Comparison of ENCODE assay signal across 24 mouse cellular contexts in the genomic region with DNA sequence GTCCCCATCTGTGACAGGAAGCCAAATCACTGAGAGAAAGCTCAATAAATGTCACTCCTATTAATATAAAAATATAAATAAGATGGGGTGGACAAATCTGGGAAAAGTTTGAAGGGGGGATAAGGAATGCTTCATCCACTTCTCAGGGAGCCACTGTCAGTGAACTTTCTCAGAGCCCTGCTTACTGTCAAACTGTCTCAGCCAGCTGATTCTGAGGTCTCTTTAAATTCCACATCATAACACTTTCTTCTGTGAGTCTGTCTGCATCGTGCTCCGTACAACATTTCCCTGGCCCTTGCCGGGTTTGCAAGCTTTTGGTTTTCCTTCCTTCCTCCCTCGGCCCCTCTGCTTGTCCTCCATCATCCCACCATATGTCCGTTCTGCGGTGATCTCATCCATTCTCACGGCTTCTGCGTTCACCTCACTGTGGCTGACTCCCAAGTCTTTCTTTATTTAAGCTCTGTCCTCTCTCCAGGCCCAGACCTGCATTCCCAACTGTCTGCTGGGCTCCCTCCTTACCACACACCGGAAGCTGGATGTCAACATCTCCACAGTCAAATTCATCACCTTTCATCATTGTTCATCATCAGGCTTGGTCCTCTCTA. TPM values are rescaled to one million over a fixed set of nuclear protein-coding genes. Genes with fewer than 3 reads are reported as not detected.
DNase-seq lines count a peak whose midpoint lies in the region; ATAC-seq and TF ChIP-seq lines count a peak whose summit lies in the region.
"Had no signal": no experiment of that assay in that cellular context is flagged by ENCODE, and none has a peak within 500 bp of the region (broad histone marks: within the 10 kb centered on the region; RNA-seq: fewer than 3 reads in every experiment).

No protein-coding gene starts in this region.

- peak; percentile 33 for DNase-seq in embryonic facial prominence, embryonic 14.5 days (ENCODE audit: low spot score)
- no peak for DNase-seq in embryonic facial prominence, embryonic 10.5 days (ENCODE audit: low spot score)
- DNase-seq in intestine, embryonic 14.5 days (ENCODE audit: low spot score): peak; percentile 62
- no peak for DNase-seq in ovary, postnatal 14 days (ENCODE audit: low spot score)
- no peak for DNase-seq in T-cell, adult 2 months (ENCODE audit: low spot score)
- DNase-seq: adrenal gland, postnatal 10 days; adrenal gland, postnatal 36 days; cerebellum, adult 18-20 months; cerebellum, adult 9-10 months; cerebellum, postnatal 14 days; gastrocnemius, postnatal 10 days; gastrocnemius, postnatal 36 days; heart, adult 2 months had no signal

- H3K9me3 ChIP-seq in embryonic facial prominence, embryonic 14.5 days (ENCODE audit: control insufficient read depth, low read length): peaks cover 14% of the 10 kb centered on the region; the same call in 1 of the 2 replicates
- peaks cover 11% of the 10 kb centered on the region; the same call in 1 of the 2 replicates for H3K9me3 ChIP-seq in embryonic facial prominence, embryonic 10.5 days
- 0 out of 2 replicates have a peak, but pooled peaks cover 7% of the 10 kb centered on the region for H3K9me3 ChIP-seq in intestine, embryonic 14.5 days (ENCODE audit: control insufficient read depth, low read length)
- no peaks in the 10 kb centered on the region for H3K9me3 ChIP-seq in intestine, postnatal 0 days (ENCODE audit: control insufficient read depth)
- no peaks in the 10 kb centered on the region for H3K9me3 ChIP-seq in stomach, embryonic 15.5 days
- H3K9me3 ChIP-seq: forebrain, embryonic 13.5 days had no signal

- H3K4me2 ChIP-seq in embryonic facial prominence, embryonic 14.5 days (ENCODE audit: low read depth, low read length): no peak overlapping the region
- no peak overlapping the region; the same call in 1 of the 2 replicates for H3K4me2 ChIP-seq in intestine, embryonic 14.5 days (ENCODE audit: low read length)
- H3K4me2 ChIP-seq in intestine, postnatal 0 days (replicated peaks; ENCODE audit: low read depth): no peak overlapping the region
- H3K4me2 ChIP-seq in stomach, embryonic 15.5 days: no peak overlapping the region
- H3K4me2 ChIP-seq: embryonic facial prominence, embryonic 12.5 days; forebrain, embryonic 13.5 days; hindbrain, embryonic 12.5 days; hindbrain, embryonic 15.5 days had no signal

- peaks cover 7% of the 10 kb centered on the region; the same call in 1 of the 2 replicates for H3K4me1 ChIP-seq in embryonic facial prominence, embryonic 14.5 days (ENCODE audit: control insufficient read depth, insufficient read depth, low read length)
- H3K4me1 ChIP-seq in embryonic facial prominence, embryonic 10.5 days: peaks cover 4% of the 10 kb centered on the region
- H3K4me1 ChIP-seq in intestine, embryonic 14.5 days (replicated peaks; ENCODE audit: control insufficient read depth, insufficient read depth, low read length): peaks cover 18% of the 10 kb centered on the region
- no peaks in the 10 kb centered on the region for H3K4me1 ChIP-seq in intestine, postnatal 0 days (replicated peaks; ENCODE audit: control insufficient read depth, insufficient read depth, low read length)
- H3K4me1 ChIP-seq in embryonic fibroblast, embryonic 13.5 days (ENCODE audit: control insufficient read depth, insufficient read depth, low read length): peaks cover 6% of the 10 kb centered on the region
- H3K4me1 ChIP-seq in stomach, embryonic 15.5 days: 0 out of 2 replicates have a peak, but pooled peaks cover 7% of the 10 kb centered on the region
- H3K4me1 ChIP-seq: forebrain, embryonic 10.5 days; forebrain, embryonic 13.5 days; hindbrain, embryonic 12.5 days; hindbrain, embryonic 15.5 days had no signal

- no peaks in the 10 kb centered on the region for H3K27me3 ChIP-seq in embryonic facial prominence, embryonic 14.5 days (replicated peaks; ENCODE audit: control insufficient read depth, insufficient read depth, low read length)
- H3K27me3 ChIP-seq in embryonic facial prominence, embryonic 10.5 days (replicated peaks; ENCODE audit: low read depth, poor library complexity, severe bottlenecking): no peaks in the 10 kb centered on the region
- no peaks in the 10 kb centered on the region for H3K27me3 ChIP-seq in intestine, embryonic 14.5 days (replicated peaks; ENCODE audit: control insufficient read depth, insufficient read depth, low read length)
- H3K27me3 ChIP-seq in intestine, postnatal 0 days (replicated peaks; ENCODE audit: control insufficient read depth, insufficient read depth, low read length): no peaks in the 10 kb centered on the region
- H3K27me3 ChIP-seq in stomach, embryonic 15.5 days (replicated peaks): no peaks in the 10 kb centered on the region
- H3K27me3 ChIP-seq: embryonic facial prominence, embryonic 12.5 days; forebrain, embryonic 13.5 days; hindbrain, embryonic 12.5 days; hindbrain, embryonic 15.5 days had no signal

- WGBS in embryonic facial prominence, embryonic 14.5 days: 65% methylated on average over 9 of the region's 9 CpGs
- WGBS in embryonic facial prominence, embryonic 10.5 days: 87% methylated on average over 9 of the region's 9 CpGs
- 26% methylated on average over 9 of the region's 9 CpGs for WGBS in intestine, embryonic 14.5 days
- 60% methylated on average over 9 of the region's 9 CpGs for WGBS in intestine, postnatal 0 days
- 32% methylated on average over 9 of the region's 9 CpGs for WGBS in stomach, embryonic 15.5 days

- no peak for TF ChIP-seq CTCF in intestine, postnatal 0 days (IDR thresholded peaks at IDR 0.05; ENCODE audit: low read depth)
- TF ChIP-seq CTCF in embryonic fibroblast, embryonic 13.5 days (IDR thresholded peaks at IDR 0.05; ENCODE audit: borderline replicate concordance, insufficient read depth, low read length): no peak

- no peak for ATAC-seq in embryonic facial prominence, embryonic 14.5 days (ENCODE audit: low read depth)
- ATAC-seq in intestine, embryonic 14.5 days (replicated peaks; ENCODE audit: low FRiP score, low TSS enrichment, low read depth): peak; percentile 78; the same call in 1 of the 2 replicates
- ATAC-seq in intestine, postnatal 0 days: no peak
- ATAC-seq in stomach, embryonic 15.5 days (ENCODE audit: insufficient read depth, low FRiP score, low read depth): peak; percentile 39
- ATAC-seq: forebrain, embryonic 13.5 days; forebrain, embryonic 16.5 days had no signal

- no peak for TF ChIP-seq POLR2A in embryonic fibroblast, embryonic 13.5 days (IDR thresholded peaks at IDR 0.05; ENCODE audit: low read depth, low read length)

- H3K27ac ChIP-seq in embryonic facial prominence, embryonic 14.5 days (replicated peaks; ENCODE audit: low read depth, low read length): no peak overlapping the region
- no peak overlapping the region for H3K27ac ChIP-seq in embryonic facial prominence, embryonic 10.5 days (replicated peaks)
- H3K27ac ChIP-seq in intestine, embryonic 14.5 days (ENCODE audit: low read depth): peak overlapping the region; percentile 87
- no peak overlapping the region for H3K27ac ChIP-seq in intestine, postnatal 0 days (ENCODE audit: low read depth, low read length)
- 0 out of 2 replicates have a peak overlapping the region, but pooled peaks have one; percentile 20 for H3K27ac ChIP-seq in embryonic fibroblast, embryonic 13.5 days (ENCODE audit: insufficient read depth, low read length)
- peak overlapping the region; percentile 73 for H3K27ac ChIP-seq in stomach, embryonic 15.5 days
- H3K27ac ChIP-seq: embryonic facial prominence, embryonic 12.5 days; forebrain, embryonic 10.5 days; forebrain, embryonic 13.5 days; heart, adult 2 months; hindbrain, embryonic 12.5 days; hindbrain, embryonic 15.5 days had no signal

- H3K4me3 ChIP-seq in embryonic facial prominence, embryonic 14.5 days (ENCODE audit: low read depth, low read length): no peak overlapping the region
- H3K4me3 ChIP-seq in embryonic facial prominence, embryonic 10.5 days: no peak overlapping the region
- H3K4me3 ChIP-seq in intestine, embryonic 14.5 days (ENCODE audit: low read depth, low read length): no peak overlapping the region
- H3K4me3 ChIP-seq in intestine, postnatal 0 days (ENCODE audit: low read depth, low read length): no peak overlapping the region
- no peak overlapping the region for H3K4me3 ChIP-seq in embryonic fibroblast, embryonic 13.5 days (ENCODE audit: insufficient read depth, low read length)
- no peak overlapping the region for H3K4me3 ChIP-seq in stomach, embryonic 15.5 days (replicated peaks)
- H3K4me3 ChIP-seq: embryonic facial prominence, embryonic 12.5 days; forebrain, embryonic 10.5 days; forebrain, embryonic 13.5 days; heart, adult 2 months; hindbrain, embryonic 12.5 days; hindbrain, embryonic 15.5 days had no signal

- H3K36me3 ChIP-seq in embryonic facial prominence, embryonic 14.5 days (ENCODE audit: control insufficient read depth, insufficient read depth, low read length): no peaks in the 10 kb centered on the region
- no peaks in the 10 kb centered on the region for H3K36me3 ChIP-seq in embryonic facial prominence, embryonic 10.5 days (replicated peaks)
- H3K36me3 ChIP-seq in intestine, embryonic 14.5 days (ENCODE audit: control insufficient read depth, insufficient read depth, low read length): no peaks in the 10 kb centered on the region
- no peaks in the 10 kb centered on the region for H3K36me3 ChIP-seq in intestine, postnatal 0 days (ENCODE audit: control insufficient read depth, insufficient read depth)
- no peaks in the 10 kb centered on the region for H3K36me3 ChIP-seq in stomach, embryonic 15.5 days
- H3K36me3 ChIP-seq: embryonic facial prominence, embryonic 12.5 days; forebrain, embryonic 10.5 days; hindbrain, embryonic 12.5 days; hindbrain, embryonic 15.5 days had no signal

- no peak overlapping the region for H3K9ac ChIP-seq in embryonic facial prominence, embryonic 14.5 days (ENCODE audit: low read depth, low read length)
- H3K9ac ChIP-seq in intestine, embryonic 14.5 days (ENCODE audit: low read length): no peak overlapping the region
- H3K9ac ChIP-seq in intestine, postnatal 0 days (ENCODE audit: low read depth, low read length): no peak overlapping the region
- no peak overlapping the region for H3K9ac ChIP-seq in stomach, embryonic 15.5 days
- H3K9ac ChIP-seq: embryonic facial prominence, embryonic 12.5 days; forebrain, embryonic 13.5 days; hindbrain, embryonic 12.5 days; hindbrain, embryonic 15.5 days had no signal

RNA-seq across cellular contexts. Expression of a gene that starts 26.8 kb away (rescaled TPM):
- 22.5 and 25.0 TPM in 2 replicates for polyA plus RNA-seq in embryonic facial prominence, embryonic 14.5 days (2014; fragmentation: Nextera tagmentation; extraction: Ambion mirVana)
- 13.4 and 15.4 TPM in 2 replicates for polyA plus RNA-seq in embryonic facial prominence, embryonic 10.5 days (2016; fragmentation: Nextera tagmentation; extraction: Ambion mirVana)
- polyA plus RNA-seq in intestine, embryonic 14.5 days (2014; fragmentation: Nextera tagmentation; extraction: Ambion mirVana): 34.3 and 41.3 TPM in 2 replicates
- polyA plus RNA-seq in intestine, postnatal 0 days (2015; fragmentation: Nextera tagmentation; extraction: Ambion mirVana): 4.9 TPM in 2 replicates
- polyA plus RNA-seq in embryonic fibroblast, embryonic 13.5 days (2011; ENCODE audit: insufficient read length, low read depth, missing spikeins): 12.9 and 26.6 TPM in 2 replicates
- 33.0 and 40.4 TPM in 2 replicates for polyA plus RNA-seq in stomach, embryonic 15.5 days (2015; fragmentation: Nextera tagmentation; extraction: Ambion mirVana)

RNA-seq across cellular contexts. Expression of a gene that starts 29.3 kb away (rescaled TPM):
- not detected in 2 replicates for polyA plus RNA-seq in embryonic facial prominence, embryonic 14.5 days (2014; fragmentation: Nextera tagmentation; extraction: Ambion mirVana)
- not detected in 2 replicates for polyA plus RNA-seq in embryonic facial prominence, embryonic 10.5 days (2016; fragmentation: Nextera tagmentation; extraction: Ambion mirVana)
- not detected in 2 replicates for polyA plus RNA-seq in intestine, embryonic 14.5 days (2014; fragmentation: Nextera tagmentation; extraction: Ambion mirVana)
- polyA plus RNA-seq in intestine, postnatal 0 days (2015; fragmentation: Nextera tagmentation; extraction: Ambion mirVana): not detected in 2 replicates
- polyA plus RNA-seq in embryonic fibroblast, embryonic 13.5 days (2011; ENCODE audit: insufficient read length, low read depth, missing spikeins): not detected in 2 replicates
- not detected in 2 replicates for polyA plus RNA-seq in stomach, embryonic 15.5 days (2015; fragmentation: Nextera tagmentation; extraction: Ambion mirVana)
- polyA plus RNA-seq: embryonic facial prominence, embryonic 12.5 days; forebrain, embryonic 10.5 days; forebrain, embryonic 13.5 days; forebrain, embryonic 16.5 days; heart, adult 2 months; heart, embryonic 14.5 days; heart, postnatal 0 days; hindbrain, embryonic 12.5 days; hindbrain, embryonic 15.5 days had no signal

Comparison
In these comparisons a context has a peak if more than half of its experiments do, and no peak if none do; other contexts are left out.
1. ATAC-seq: peak in intestine, embryonic 14.5 days (single experiment) and stomach, embryonic 15.5 days (single experiment); none in embryonic facial prominence, embryonic 14.5 days (single experiment) and intestine, postnatal 0 days (single experiment).
2. DNase-seq: peak in embryonic facial prominence, embryonic 14.5 days (single experiment) and intestine, embryonic 14.5 days (single experiment); none in embryonic facial prominence, embryonic 10.5 days (single experiment), ovary, postnatal 14 days (single experiment) and T-cell, adult 2 months (single experiment).
3. H3K27ac ChIP-seq: peak in intestine, embryonic 14.5 days (single experiment), embryonic fibroblast, embryonic 13.5 days (single experiment) and stomach, embryonic 15.5 days (single experiment); none in embryonic facial prominence, embryonic 14.5 days (single experiment), embryonic facial prominence, embryonic 10.5 days (single experiment) and intestine, postnatal 0 days (single experiment).